Mouse (Mus musculus): ENCODE data around the gene Gimap7. TPM values are rescaled to one million over a fixed set of nuclear protein-coding genes. Genes with fewer than 3 reads are reported as not detected.
A peak's percentile ranks its signal among the peaks of the same experiment; 100 is the strongest.

Gene Gimap7
- polyA plus RNA-seq, 1 experiment from 2014 or later: not detected

- Histone ChIP-seq H3K4me2 (no peak overlapping the region), H3K27me3 (ENCODE audit: insufficient read depth, low read length) (no peaks in the 10 kb centered on the region), H3K4me3 (ENCODE audit: low read depth, low read length) (no peak overlapping the region), H3K4me1 (ENCODE audit: insufficient read depth) (no peaks in the 10 kb centered on the region), H3K9ac (no peak overlapping the region), H3K9me3 (ENCODE audit: low read depth, low read length) (no peaks in the 10 kb centered on the region), H3K27ac (ENCODE audit: low read depth) (no peak overlapping the region), H3K36me3 (ENCODE audit: insufficient read depth) (0 out of 2 replicates have a peak, but pooled peaks cover 5% of the 10 kb centered on the region)
- WGBS: 66% methylated on average over 5 of the region's 5 CpGs
- no peak for DNase-seq
- ATAC-seq (ENCODE audit: insufficient read depth): no peak
- no peak for TF ChIP-seq CTCF (IDR thresholded peaks at IDR 0.05; ENCODE audit: low read depth)
Measured at GRCm38 (mm10) chr6:48702601-48703000, 15.8 kb upstream of the Gimap7 start.

GRCm38 (mm10) chr6:48704146-48704545, 14.3 kb upstream of the Gimap7 start:
- Histone ChIP-seq H3K27me3 (ENCODE audit: insufficient read depth, low read length) (no peaks in the 10 kb centered on the region), H3K9me3 (ENCODE audit: low read depth, low read length) (no peaks in the 10 kb centered on the region), H3K36me3 (ENCODE audit: insufficient read depth) (0 out of 2 replicates have a peak, but pooled peaks cover 5% of the 10 kb centered on the region), H3K4me2 (no peak overlapping the region), H3K27ac (ENCODE audit: low read depth) (no peak overlapping the region), H3K9ac (no peak overlapping the region), H3K4me1 (ENCODE audit: insufficient read depth) (no peaks in the 10 kb centered on the region), H3K4me3 (ENCODE audit: low read depth, low read length) (no peak overlapping the region)
- ATAC-seq (ENCODE audit: insufficient read depth): no peak
- no peak for DNase-seq
- TF ChIP-seq CTCF (IDR thresholded peaks at IDR 0.05; ENCODE audit: low read depth): no peak

GRCm38 (mm10) chr6:48706130-48706529, 12.3 kb upstream of the Gimap7 start:
- H3K4me3 ChIP-seq (ENCODE audit: low read depth, low read length): peak overlapping the region; percentile 14; the same call in 1 of the 2 replicates
- no peak for TF ChIP-seq CTCF (IDR thresholded peaks at IDR 0.05; ENCODE audit: low read depth)
- 0 out of 2 replicates have a peak, but pooled peaks cover 5% of the 10 kb centered on the region for H3K36me3 ChIP-seq (ENCODE audit: insufficient read depth)
- 0 out of 2 replicates have a peak overlapping the region, but pooled peaks have one; percentile 30 for H3K27ac ChIP-seq (ENCODE audit: low read depth)
- H3K9ac ChIP-seq: no peak overlapping the region; the same call in 1 of the 2 replicates
- ATAC-seq (ENCODE audit: insufficient read depth) (no peak), DNase-seq (no peak)
- H3K4me1 ChIP-seq (ENCODE audit: insufficient read depth): no peaks in the 10 kb centered on the region
- H3K27me3 ChIP-seq (ENCODE audit: insufficient read depth, low read length): no peaks in the 10 kb centered on the region
- 62% methylated on average over 3 of the region's 3 CpGs for WGBS
- no peaks in the 10 kb centered on the region for H3K9me3 ChIP-seq (ENCODE audit: low read depth, low read length)
- H3K4me2 ChIP-seq: peak overlapping the region; percentile 36

GRCm38 (mm10) chr6:48720326-48720725, 1.9 kb downstream of the Gimap7 start:
- no peak overlapping the region for H3K4me2 ChIP-seq
- no peak overlapping the region for H3K9ac ChIP-seq
- no peaks in the 10 kb centered on the region for H3K4me1 ChIP-seq (ENCODE audit: insufficient read depth)
- WGBS: 59% methylated on average over 4 of the region's 4 CpGs
- no peaks in the 10 kb centered on the region for H3K27me3 ChIP-seq (ENCODE audit: insufficient read depth, low read length)
- ATAC-seq (ENCODE audit: insufficient read depth) (no peak), DNase-seq (no peak)
- no peak for TF ChIP-seq CTCF (IDR thresholded peaks at IDR 0.05; ENCODE audit: low read depth)
- H3K9me3 ChIP-seq (ENCODE audit: low read depth, low read length): no peaks in the 10 kb centered on the region
- no peak overlapping the region for H3K4me3 ChIP-seq (ENCODE audit: low read depth, low read length)
- no peak overlapping the region for H3K27ac ChIP-seq (ENCODE audit: low read depth)
- H3K36me3 ChIP-seq (ENCODE audit: insufficient read depth): no peaks in the 10 kb centered on the region

- H3K4me2 ChIP-seq: no peak overlapping the region
- H3K9ac ChIP-seq: no peak overlapping the region
- H3K9me3 ChIP-seq (ENCODE audit: low read depth, low read length): no peaks in the 10 kb centered on the region
- H3K36me3 ChIP-seq (ENCODE audit: insufficient read depth): no peaks in the 10 kb centered on the region
- WGBS: 71% methylated on average over 8 of the region's 8 CpGs
- no peak for TF ChIP-seq CTCF (IDR thresholded peaks at IDR 0.05; ENCODE audit: low read depth)
- H3K27me3 ChIP-seq (ENCODE audit: insufficient read depth, low read length): no peaks in the 10 kb centered on the region
- H3K27ac ChIP-seq (ENCODE audit: low read depth): no peak overlapping the region
- no peaks in the 10 kb centered on the region for H3K4me1 ChIP-seq (ENCODE audit: insufficient read depth)
- DNase-seq (no peak), ATAC-seq (ENCODE audit: insufficient read depth) (no peak)
- no peak overlapping the region for H3K4me3 ChIP-seq (ENCODE audit: low read depth, low read length)
Measured at GRCm38 (mm10) chr6:48723468-48723867, 5.0 kb downstream of the Gimap7 start.

GRCm38 (mm10) chr6:48725476-48725875, 7.1 kb downstream of the Gimap7 start:
- ATAC-seq (ENCODE audit: insufficient read depth): peak; percentile 85
- Histone ChIP-seq H3K4me1 (ENCODE audit: insufficient read depth) (no peaks in the 10 kb centered on the region), H3K27ac (ENCODE audit: low read depth) (no peak overlapping the region), H3K27me3 (ENCODE audit: insufficient read depth, low read length) (no peaks in the 10 kb centered on the region), H3K36me3 (ENCODE audit: insufficient read depth) (no peaks in the 10 kb centered on the region), H3K9me3 (ENCODE audit: low read depth, low read length) (no peaks in the 10 kb centered on the region), H3K4me3 (ENCODE audit: low read depth, low read length) (no peak overlapping the region), H3K4me2 (no peak overlapping the region), H3K9ac (no peak overlapping the region)
- TF ChIP-seq CTCF (IDR thresholded peaks at IDR 0.05; ENCODE audit: low read depth): no peak
- peak; percentile 83 for DNase-seq
- WGBS: 7% methylated on average over 1 of the region's 1 CpGs

GRCm38 (mm10) chr6:48727761-48728160, 9.3 kb downstream of the Gimap7 start:
- ATAC-seq (ENCODE audit: insufficient read depth): no peak
- DNase-seq: no peak
- Histone ChIP-seq H3K4me3 (ENCODE audit: low read depth, low read length) (no peak overlapping the region), H3K4me2 (no peak overlapping the region), H3K27me3 (ENCODE audit: insufficient read depth, low read length) (no peaks in the 10 kb centered on the region), H3K27ac (ENCODE audit: low read depth) (no peak overlapping the region), H3K9me3 (ENCODE audit: low read depth, low read length) (no peaks in the 10 kb centered on the region), H3K36me3 (ENCODE audit: insufficient read depth) (no peaks in the 10 kb centered on the region), H3K4me1 (ENCODE audit: insufficient read depth) (no peaks in the 10 kb centered on the region), H3K9ac (no peak overlapping the region)
- TF ChIP-seq CTCF (IDR thresholded peaks at IDR 0.05; ENCODE audit: low read depth): no peak
- 76% methylated on average over 5 of the region's 5 CpGs for WGBS

GRCm38 (mm10) chr6:48732864-48733304, 14.5 kb downstream of the Gimap7 start:
- TF ChIP-seq CTCF (IDR thresholded peaks at IDR 0.05; ENCODE audit: low read depth): no peak
- H3K4me1 ChIP-seq (ENCODE audit: insufficient read depth): no peaks in the 10 kb centered on the region
- H3K9ac ChIP-seq: no peak overlapping the region
- 35% methylated on average over 8 of the region's 8 CpGs for WGBS
- H3K36me3 ChIP-seq (ENCODE audit: insufficient read depth): no peaks in the 10 kb centered on the region
- no peak overlapping the region for H3K4me2 ChIP-seq
- H3K27ac ChIP-seq (ENCODE audit: low read depth): no peak overlapping the region
- no peak overlapping the region for H3K4me3 ChIP-seq (ENCODE audit: low read depth, low read length)
- DNase-seq (no peak), ATAC-seq (ENCODE audit: insufficient read depth) (no peak)
- H3K9me3 ChIP-seq (ENCODE audit: low read depth, low read length): no peaks in the 10 kb centered on the region
- H3K27me3 ChIP-seq (ENCODE audit: insufficient read depth, low read length): no peaks in the 10 kb centered on the region
